Mouse (Mus musculus): ENCODE measurements around the gene Gm2174. TPM values are rescaled to one million over a fixed set of nuclear protein-coding genes. Genes with fewer than 3 reads are reported as not detected.

Gm2174 gene
- not detected in 2 replicates for polyA plus RNA-seq (2012)

GRCm38 (mm10) chrX:56447524-56448015 lies at the start of gene Gm2174:
TSS of gene Gm2174 (plus strand) at chrX:56447965.

DNA sequence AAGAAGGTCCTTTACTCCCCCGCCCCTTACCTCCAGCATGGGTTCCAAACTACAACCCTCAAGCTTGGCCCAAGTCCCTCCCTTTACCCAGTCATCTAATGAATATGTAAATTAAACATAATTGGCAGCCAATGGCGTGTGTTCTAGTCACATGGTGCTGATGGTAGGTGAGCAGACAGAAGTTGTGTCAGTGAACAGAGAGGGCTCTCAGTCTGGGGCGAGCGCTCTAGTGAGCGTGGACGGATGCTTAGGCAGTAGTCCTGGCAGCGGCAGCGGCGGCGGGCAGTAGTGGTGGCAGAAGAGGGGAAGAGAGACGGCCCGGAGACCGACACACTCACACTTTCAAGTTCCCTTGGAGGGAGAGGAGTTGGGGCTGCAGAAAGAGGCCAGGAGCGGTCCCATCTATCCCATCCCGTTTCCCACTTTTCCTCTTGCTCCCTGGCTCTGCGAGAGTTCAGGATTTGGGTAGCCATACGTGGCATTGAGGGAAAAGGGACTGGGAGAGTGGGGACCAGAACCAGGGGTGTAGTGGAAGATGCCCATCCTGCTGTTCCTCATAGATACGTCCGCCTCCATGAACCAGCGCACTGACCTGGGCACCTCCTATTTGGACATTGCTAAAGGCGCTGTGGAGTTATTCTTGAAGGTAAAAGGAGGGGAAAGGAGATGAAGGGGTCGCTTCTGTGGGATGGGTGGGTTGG lies 7.1 kb downstream of the Gm2174 start, which contains the start of gene Ints6l:
TSS of gene Ints6l (plus strand) at position 187 of the 701 bp plus-strand sequence.

Other genes starting within 250 kb of the Gm2174 start
- not detected in 2 replicates for gene Gm773, start 235.1 kb upstream of the Gm2174 start, polyA plus RNA-seq (2012)
- 0.08 and 0.18 TPM in 2 replicates for gene Zfp449, start 101.6 kb upstream of the Gm2174 start, polyA plus RNA-seq (2012)
- gene Smim10l2a, start 73.4 kb upstream of the Gm2174 start, polyA plus RNA-seq (2012): 0.48 and 0.96 TPM in 2 replicates
- gene Ints6l, start 6.9 kb downstream of the Gm2174 start, polyA plus RNA-seq (2012): 5.6 and 9.3 TPM in 2 replicates
- gene Gm10477, start 76.8 kb downstream of the Gm2174 start, polyA plus RNA-seq (2012): not detected in 2 replicates
- gene Gm648, start 101.6 kb downstream of the Gm2174 start, polyA plus RNA-seq (2012): not detected in 2 replicates
- gene Mmgt1, start 150.1 kb downstream of the Gm2174 start, polyA plus RNA-seq (2012): 0.86 and 1.0 TPM in 2 replicates
- 13.3 and 13.8 TPM in 2 replicates for gene Slc9a6, start 161.8 kb downstream of the Gm2174 start, polyA plus RNA-seq (2012)